Mouse (Mus musculus): ENCODE results near the gene Olfr372. TPM values are rescaled to one million over a fixed set of nuclear protein-coding genes. Genes with fewer than 3 reads are reported as not detected.
"Not testable (repeated sequence)": the region's sequence is repeated elsewhere in the genome, so short reads cannot be mapped to it uniquely, and the experiment has no call there.

Olfr372 gene
- total RNA-seq, 4 experiments from 2014 or later = not detected

DNA sequence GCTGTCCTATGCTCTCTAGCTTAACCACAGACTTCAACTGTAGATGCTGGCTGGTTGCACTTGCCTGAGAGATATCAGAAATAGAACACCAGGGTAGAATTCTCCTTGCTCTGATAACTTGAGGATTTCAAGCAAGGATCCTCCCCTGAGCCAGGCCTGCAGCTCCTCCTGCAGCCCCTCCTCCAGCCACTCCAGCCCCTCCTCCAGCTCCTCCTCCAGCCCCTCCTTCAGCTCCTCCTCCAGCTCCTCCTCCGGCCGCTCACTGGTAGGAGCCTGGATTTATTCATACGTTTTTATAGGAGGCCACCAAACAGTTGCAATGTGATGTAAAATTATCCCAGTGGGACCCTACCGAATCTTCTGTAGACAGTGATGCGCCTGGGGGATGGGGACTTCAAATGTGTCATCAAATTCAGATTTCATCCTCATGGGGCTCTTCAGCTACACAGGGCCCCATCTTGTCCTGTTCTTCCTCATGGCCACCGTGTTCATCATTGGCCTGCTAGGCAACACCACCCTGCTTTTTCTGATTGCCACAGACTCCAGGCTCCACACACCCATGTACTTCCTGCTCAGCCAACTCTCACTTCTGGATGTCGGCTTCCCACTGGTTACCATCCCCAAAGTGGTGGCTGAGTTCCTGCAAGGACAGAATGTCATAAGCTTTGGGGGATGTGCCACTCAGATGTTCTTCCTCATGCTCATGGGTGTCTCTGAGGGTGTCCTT is 58.5 kb downstream of the Olfr372 start:
- not testable (repeated sequence) for DNase-seq (ENCODE audit: low spot score in 2 of 2)

DNA sequence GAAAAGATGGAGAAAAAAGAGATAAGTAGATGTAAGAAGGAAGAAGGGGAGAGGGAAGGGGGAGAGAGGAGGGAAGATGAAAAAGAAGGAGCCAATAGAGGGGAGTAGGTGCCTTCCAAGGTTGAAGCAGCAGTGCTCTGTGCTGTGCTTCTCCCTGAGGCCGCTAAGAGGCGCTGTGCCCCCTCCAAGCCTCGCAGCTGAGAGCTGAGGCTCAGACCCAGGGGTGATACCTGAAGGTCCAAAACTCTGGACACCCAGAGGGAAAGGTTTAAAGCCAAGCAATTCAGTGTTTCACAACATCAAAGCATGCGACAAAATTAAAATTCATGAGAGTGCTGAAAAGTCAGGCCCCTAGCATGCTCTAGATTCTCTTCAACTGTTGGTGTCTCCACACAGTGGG is 64.1 kb downstream of the Olfr372 start:
- DNase-seq (ENCODE audit: low spot score in 2 of 2) = no peak

DNA sequence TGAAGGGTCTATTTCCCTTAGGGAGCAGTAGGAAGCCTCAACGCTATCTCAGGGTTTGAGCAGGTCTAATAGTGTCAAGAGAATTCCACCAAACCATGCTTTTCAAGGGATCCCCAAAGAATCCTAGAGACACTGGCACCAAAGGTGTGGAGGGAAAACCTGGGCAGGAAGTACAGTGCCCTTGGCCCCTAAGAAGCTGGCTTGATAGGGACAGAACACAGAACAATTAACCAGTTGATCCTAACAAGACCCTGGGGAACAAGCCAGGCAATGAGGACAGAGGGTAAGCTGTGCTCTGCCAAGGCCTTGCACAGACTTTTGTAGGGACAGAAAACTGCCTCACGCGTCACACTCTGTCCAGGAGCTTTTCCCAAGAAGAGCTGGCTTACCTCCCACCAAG is 65.7 kb downstream of the Olfr372 start, which contains the start of gene Olfr374:
TSS of gene Olfr374 (plus strand) at position 301 of the 400 bp plus-strand sequence.
- no peak for DNase-seq (ENCODE audit: low spot score in 2 of 2)

Other genes with a start within 250 kb of the Olfr372 start
- gene Zfp709, start 159.2 kb upstream of the Olfr372 start, total RNA-seq (2022) = 10 to 100 TPM in 2 of 4 experiments, 1 to 10 TPM in 2; 8.2 to 12.4 (median 9.8) TPM
- gene Zfp882, start 132.6 kb upstream of the Olfr372 start, total RNA-seq (2022) = 10 to 100 TPM; 13.7 to 19.8 (median 17.1) TPM
- 10 to 100 TPM; 26.8 to 31.9 (median 27.0) TPM for gene Zfp617, start 132.6 kb upstream of the Olfr372 start, total RNA-seq (2022)
- 10 to 100 TPM; 17.4 to 22.9 (median 17.9) TPM for gene Zfp961, start 90.2 kb upstream of the Olfr372 start, total RNA-seq (2022)
- gene Cyp4f18, start 31.6 kb upstream of the Olfr372 start, total RNA-seq (2022) = not detected
- gene Olfr373, start 42.0 kb downstream of the Olfr372 start, total RNA-seq (2022) = not detected
- gene Olfr374, start 65.8 kb downstream of the Olfr372 start, total RNA-seq (2022) = under 1 TPM in 1 of 4 experiments, not detected in 3; 0.05 TPM
- gene Tpm4, start 93.8 kb downstream of the Olfr372 start, total RNA-seq (2022) = 10 to 100 TPM; 28.9 to 32.3 (median 30.2) TPM
- 10 to 100 TPM; 32.2 to 40.7 (median 37.0) TPM for gene Rab8a, start 120.0 kb downstream of the Olfr372 start, total RNA-seq (2022)
- under 1 TPM in 1 of 4 experiments, not detected in 3; 0.31 TPM for gene Hsh2d, start 148.4 kb downstream of the Olfr372 start, total RNA-seq (2022)
- gene Cib3, start 171.6 kb downstream of the Olfr372 start, total RNA-seq (2022) = under 1 TPM in 1 of 4 experiments, not detected in 3; 0.14 TPM
- gene Gm11034, start 172.4 kb downstream of the Olfr372 start, total RNA-seq (2022) = not detected
- 10 to 100 TPM; 53.1 to 64.6 (median 56.2) TPM for gene Fam32a, start 178.5 kb downstream of the Olfr372 start, total RNA-seq (2022)
- gene Ap1m1, start 198.8 kb downstream of the Olfr372 start, total RNA-seq (2022) = 10 to 100 TPM; 86.8 to 93.2 (median 91.0) TPM